27 mouse cellular contexts compared by ENCODE assay signal in the genomic region with DNA sequence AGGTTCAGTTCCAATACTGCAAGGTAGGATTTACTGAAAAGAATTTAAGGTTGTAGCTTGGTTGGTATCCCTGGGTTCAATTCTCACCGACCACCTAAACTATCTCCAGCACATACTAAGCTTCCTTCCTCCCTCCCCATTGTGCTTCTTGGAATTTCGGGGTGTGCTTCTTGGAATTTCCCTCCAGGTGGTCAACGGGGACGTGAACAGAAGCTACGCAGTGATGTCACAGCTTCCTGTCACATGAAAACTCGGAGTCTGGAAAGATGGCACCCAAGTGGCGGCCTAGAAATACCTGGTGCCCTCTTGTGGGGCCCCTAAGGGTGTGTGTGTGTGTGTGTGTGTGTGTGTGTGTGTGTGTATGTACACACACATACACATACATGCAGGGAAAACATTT. TPM values are rescaled to one million over a fixed set of nuclear protein-coding genes. Genes with fewer than 3 reads are reported as not detected.
DNase-seq lines count a peak whose midpoint lies in the region; ATAC-seq and TF ChIP-seq lines count a peak whose summit lies in the region.
"Had no signal": no experiment of that assay in that cellular context is flagged by ENCODE, and none has a peak within 500 bp of the region (broad histone marks: within the 10 kb centered on the region; RNA-seq: fewer than 3 reads in every experiment).

No protein-coding gene starts in this region.

- DNase-seq in kidney, postnatal 0 days (ENCODE audit: low spot score) = no peak
- DNase-seq in kidney, adult 11 months = no peak
- DNase-seq in R1 (ENCODE audit: low read depth, low spot score) = peak; percentile 84
- DNase-seq in naive thymus-derived CD4-positive, alpha-beta T cell, adult 2 months (ENCODE audit: low read depth) = peak; percentile 23
- no peak for DNase-seq in adrenal gland, postnatal 14 days
- DNase-seq: adrenal gland, adult 8-10 months; gastrocnemius, postnatal 25 days had no signal

- H3K36me3 ChIP-seq in kidney, postnatal 0 days (ENCODE audit: insufficient read depth, low read length) = no peaks in the 10 kb centered on the region
- H3K36me3 ChIP-seq in ES-Bruce4 (ENCODE audit: control insufficient read depth, insufficient read depth, low read length, poor library complexity, severe bottlenecking) = no peaks in the 10 kb centered on the region
- H3K36me3 ChIP-seq: embryonic facial prominence, embryonic 12.5 days; embryonic facial prominence, embryonic 15.5 days; forebrain, embryonic 12.5 days; forebrain, embryonic 15.5 days; heart, embryonic 12.5 days; heart, embryonic 15.5 days; hindbrain, embryonic 10.5 days; hindbrain, embryonic 13.5 days had no signal

- no peak for TF ChIP-seq POLR2A in ES-Bruce4 (IDR thresholded peaks at IDR 0.05; ENCODE audit: insufficient read depth, low read length)

- peak; percentile 3; the same call in 1 of the 2 replicates for TF ChIP-seq CTCF in kidney, postnatal 0 days (IDR thresholded peaks at IDR 0.05; ENCODE audit: low read depth)
- no peak for TF ChIP-seq CTCF in ES-Bruce4 (IDR thresholded peaks at IDR 0.05; ENCODE audit: low read depth, low read length)

- no peak for TF ChIP-seq EP300 in ES-Bruce4 (IDR thresholded peaks at IDR 0.05; ENCODE audit: insufficient read depth, low read depth, low read length)

- H3K4me1 ChIP-seq in kidney, postnatal 0 days (replicated peaks; ENCODE audit: insufficient read depth, low read length) = peaks cover 3% of the 10 kb centered on the region; the same call in 1 of the 2 replicates
- H3K4me1 ChIP-seq in ES-Bruce4 (ENCODE audit: control insufficient read depth, insufficient read depth, low read length) = peaks cover 5% of the 10 kb centered on the region

- H3K9me3 ChIP-seq in kidney, postnatal 0 days (replicated peaks; ENCODE audit: low read length) = no peaks in the 10 kb centered on the region
- H3K9me3 ChIP-seq in ES-Bruce4 (replicated peaks; ENCODE audit: control insufficient read depth, insufficient read depth, low read length, poor library complexity, severe bottlenecking) = no peaks in the 10 kb centered on the region
- H3K9me3 ChIP-seq: embryonic facial prominence, embryonic 12.5 days; embryonic facial prominence, embryonic 15.5 days; forebrain, embryonic 12.5 days; forebrain, embryonic 15.5 days; heart, embryonic 12.5 days; heart, embryonic 15.5 days; hindbrain, embryonic 10.5 days; hindbrain, embryonic 13.5 days had no signal

- ATAC-seq in kidney, postnatal 0 days (replicated peaks; ENCODE audit: low FRiP score, low read depth) = no peak
- no peak for ATAC-seq in erythroblast, adult 5-6 weeks (replicated peaks; ENCODE audit: low FRiP score, poor library complexity, severe bottlenecking)
- ATAC-seq: activated CD4-positive, CD25-positive, alpha-beta regulatory T cell, adult 4 months; CD4-positive, CD25-positive, alpha-beta regulatory T cell, adult 4 months; forebrain, embryonic 15.5 days; hindbrain, embryonic 16.5 days; inflammation-experienced regulatory T-cells, adult 6 months; intestine, embryonic 16.5 days had no signal

- WGBS in kidney, postnatal 0 days = 87% methylated on average over 7 of the region's 7 CpGs

- no peak overlapping the region for H3K27ac ChIP-seq in kidney, postnatal 0 days
- H3K27ac ChIP-seq in ES-Bruce4 (ENCODE audit: insufficient read depth, low read length) = peak overlapping the region; percentile 68; the same call in 1 of the 2 replicates
- H3K27ac ChIP-seq: embryonic facial prominence, embryonic 12.5 days; embryonic facial prominence, embryonic 15.5 days; forebrain, embryonic 12.5 days; forebrain, embryonic 15.5 days; heart, embryonic 15.5 days; hindbrain, embryonic 10.5 days; hindbrain, embryonic 13.5 days had no signal

- no peak overlapping the region for H3K9ac ChIP-seq in kidney, postnatal 0 days (ENCODE audit: low read depth, low read length)
- 0 out of 2 replicates have a peak overlapping the region, but pooled peaks have one; percentile 6 for H3K9ac ChIP-seq in ES-Bruce4 (ENCODE audit: low read depth, poor library complexity, severe bottlenecking)
- H3K9ac ChIP-seq: embryonic facial prominence, embryonic 12.5 days; embryonic facial prominence, embryonic 15.5 days; forebrain, embryonic 12.5 days; forebrain, embryonic 15.5 days; heart, embryonic 12.5 days; heart, embryonic 15.5 days; hindbrain, embryonic 13.5 days had no signal

- H3K27me3 ChIP-seq in kidney, postnatal 0 days (ENCODE audit: insufficient read depth, low read length) = no peaks in the 10 kb centered on the region
- no peaks in the 10 kb centered on the region for H3K27me3 ChIP-seq in ES-Bruce4 (ENCODE audit: control insufficient read depth, insufficient read depth, low read length, poor library complexity, severe bottlenecking)
- H3K27me3 ChIP-seq: embryonic facial prominence, embryonic 15.5 days; forebrain, embryonic 15.5 days had no signal

- H3K4me2 ChIP-seq in kidney, postnatal 0 days (ENCODE audit: low read length) = no peak overlapping the region
- H3K4me2 ChIP-seq: embryonic facial prominence, embryonic 12.5 days; embryonic facial prominence, embryonic 15.5 days; forebrain, embryonic 12.5 days; forebrain, embryonic 15.5 days; heart, embryonic 12.5 days; heart, embryonic 15.5 days; hindbrain, embryonic 13.5 days had no signal

- H3K4me3 ChIP-seq in kidney, postnatal 0 days (replicated peaks; ENCODE audit: low read depth, low read length) = no peak overlapping the region
- no peak overlapping the region for H3K4me3 ChIP-seq in ES-Bruce4 (ENCODE audit: low read depth, low read length)
- H3K4me3 ChIP-seq: embryonic facial prominence, embryonic 12.5 days; embryonic facial prominence, embryonic 15.5 days; erythroblast, embryonic 14.5 days; forebrain, embryonic 12.5 days; forebrain, embryonic 15.5 days; heart, embryonic 12.5 days; heart, embryonic 15.5 days; hindbrain, embryonic 10.5 days; hindbrain, embryonic 13.5 days had no signal

RNA-seq across cellular contexts. Expression of a gene that starts 1.4 kb away (rescaled TPM):
- 5.8 TPM in 2 replicates for polyA plus RNA-seq in kidney, postnatal 0 days (2015; fragmentation: Nextera tagmentation; extraction: Ambion mirVana)
- 11.6 and 18.9 TPM in 2 replicates for polyA plus RNA-seq in ES-Bruce4 (2011; ENCODE audit: insufficient read depth, insufficient read length, low read depth, missing spikeins)
- not detected in 2 replicates for total RNA-seq in erythroblast, adult 5-6 weeks (2015; ENCODE audit: low replicate concordance)
- total RNA-seq in erythroblast, adult 5-6 weeks (2017; ENCODE audit: low replicate concordance) = not detected in 2 replicates
- total RNA-seq in adrenal gland, postnatal 14 days (2021) = not detected in 2 replicates
- total RNA-seq: adrenal gland, postnatal 36 days; gastrocnemius, adult 8-10 months; gastrocnemius, postnatal 25 days; heart, postnatal 36 days had no signal
- polyA plus RNA-seq: C2C12; erythroblast, embryonic 14.5 days had no signal

Comparison
In these comparisons a context has a peak if more than half of its experiments do, and no peak if none do; other contexts are left out.
1. DNase-seq: peak in R1 (single experiment) and naive thymus-derived CD4-positive, alpha-beta T cell, adult 2 months (single experiment); none in kidney, postnatal 0 days (single experiment), kidney, adult 11 months (single experiment) and adrenal gland, postnatal 14 days (single experiment).